Mouse (Mus musculus) fat pad, adult 2 months (tissue): ENCODE data around the gene C330021F23Rik.
"Not testable (repeated sequence)": the region's sequence is repeated elsewhere in the genome, so short reads cannot be mapped to it uniquely, and the experiment has no call there.

ENCODE experiments used
- DNase-seq: peaks from one replicate; pipeline ENCODE4 v3.0.0-alpha.2; 2011; ENCODE audit warnings: low read depth, low spot score; ENCODE audit errors: extremely low read depth

C330021F23Rik gene

GRCm38 (mm10) chr8:3567641-3568371 lies at the start of gene C330021F23Rik:
C330021F23Rik (plus strand) TSS chr8:3567990.
- no peak for DNase-seq

- DNase-seq: no peak
Observed at GRCm38 (mm10) chr8:3522007-3522697, 45.6 kb upstream of the C330021F23Rik start.

- no peak for DNase-seq
Observed at GRCm38 (mm10) chr8:3530816-3531215, 37.0 kb upstream of the C330021F23Rik start.

- DNase-seq: no peak
Observed at GRCm38 (mm10) chr8:3531936-3532335, 35.9 kb upstream of the C330021F23Rik start.

- DNase-seq: no peak
Observed at GRCm38 (mm10) chr8:3536053-3536841, 31.5 kb upstream of the C330021F23Rik start.

- DNase-seq: no peak
Observed at GRCm38 (mm10) chr8:3536940-3537339, 30.9 kb upstream of the C330021F23Rik start.

GRCm38 (mm10) chr8:3537666-3538065 lies 30.1 kb upstream of the C330021F23Rik start:
- no peak for DNase-seq

- no peak for DNase-seq
Observed at GRCm38 (mm10) chr8:3539146-3539545, 28.6 kb upstream of the C330021F23Rik start.

GRCm38 (mm10) chr8:3540076-3540475 lies 27.7 kb upstream of the C330021F23Rik start:
- no peak for DNase-seq

- no peak for DNase-seq
Observed at GRCm38 (mm10) chr8:3546511-3546910, 21.3 kb upstream of the C330021F23Rik start.

GRCm38 (mm10) chr8:3552240-3552639 lies 15.6 kb upstream of the C330021F23Rik start:
- DNase-seq: no peak

GRCm38 (mm10) chr8:3556114-3556513 lies 11.7 kb upstream of the C330021F23Rik start:
- DNase-seq: no peak

GRCm38 (mm10) chr8:3568378-3568777 lies 588 bp downstream of the C330021F23Rik start:
- no peak for DNase-seq

- no peak for DNase-seq
Observed at GRCm38 (mm10) chr8:3569784-3570183, 2.0 kb downstream of the C330021F23Rik start.

- DNase-seq: no peak
Observed at GRCm38 (mm10) chr8:3574546-3574945, 6.8 kb downstream of the C330021F23Rik start.

GRCm38 (mm10) chr8:3576211-3576960 lies 8.6 kb downstream of the C330021F23Rik start:
- DNase-seq: no peak

- DNase-seq: no peak
Observed at GRCm38 (mm10) chr8:3579390-3580364, 11.9 kb downstream of the C330021F23Rik start.

- not testable (repeated sequence) for DNase-seq
Observed at GRCm38 (mm10) chr8:3581961-3582360, 14.2 kb downstream of the C330021F23Rik start.

- DNase-seq: no peak
Observed at GRCm38 (mm10) chr8:3586452-3586851, 18.7 kb downstream of the C330021F23Rik start.

- no peak for DNase-seq
Observed at GRCm38 (mm10) chr8:3586993-3587390, 19.2 kb downstream of the C330021F23Rik start, which contains the start of gene Camsap3. Camsap3 (plus strand) TSS chr8:3587293.
